Mouse (Mus musculus) G1E-ER4 (cell line): ENCODE results near the gene Cdh13. TPM values are rescaled to one million over a fixed set of nuclear protein-coding genes. Genes with fewer than 3 reads are reported as not detected.

Experiments used
- GATA1 ChIP-seq: IDR thresholded peaks from one replicate; pipeline ENCODE4 v1.8.0; 2012; ENCODE audit warnings: low read length, inconsistent platforms
- polyA plus RNA-seq: library from polyadenylated mRNA; stranded (reverse); fragments of >175 nt; gene quantifications from 2 replicates; pipeline ENCODE4 v1.2.3, GENCODE M21; 2012

Cdh13 gene
- polyA plus RNA-seq, 1 experiment = not detected

DNA sequence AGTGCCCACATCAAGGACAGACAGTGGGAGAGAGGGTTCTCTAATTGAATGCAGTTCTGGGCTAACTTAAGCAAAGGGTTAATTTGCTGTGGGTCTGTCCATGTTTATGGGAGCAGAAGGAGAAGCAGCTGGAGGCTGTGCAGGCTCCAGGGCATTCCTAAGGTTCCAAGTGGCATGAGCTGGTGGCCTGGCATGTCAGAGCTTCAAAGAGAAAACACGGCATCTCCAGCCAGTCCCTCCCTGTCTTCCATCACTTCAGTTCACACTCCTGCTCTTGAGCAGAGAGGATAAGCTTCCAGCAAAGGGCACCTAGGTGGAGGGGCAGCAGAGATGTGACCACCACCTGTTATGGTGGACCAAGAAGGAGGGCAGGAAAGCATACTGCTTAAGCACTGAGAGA, 962.1 kb downstream of the Cdh13 start:
- no peak for TF ChIP-seq GATA1

DNA sequence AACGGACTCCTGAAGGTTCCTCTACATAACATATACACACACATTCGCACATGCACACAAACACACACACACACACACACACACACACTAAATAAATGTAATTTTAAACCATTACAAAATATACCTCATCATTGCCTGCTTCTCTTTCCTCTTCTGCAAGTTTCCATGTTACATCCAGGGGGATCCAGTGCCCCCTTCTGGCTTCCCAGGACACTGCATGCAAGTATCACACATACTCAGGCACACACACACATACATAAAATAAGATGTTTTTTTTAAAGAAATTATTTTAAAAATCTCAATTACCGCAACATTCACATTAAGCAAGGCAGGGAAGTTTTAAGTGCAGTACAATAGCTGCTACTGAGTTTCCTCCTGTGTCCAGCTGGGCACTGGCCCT, 970.8 kb downstream of the Cdh13 start:
- TF ChIP-seq GATA1 = no peak

DNA sequence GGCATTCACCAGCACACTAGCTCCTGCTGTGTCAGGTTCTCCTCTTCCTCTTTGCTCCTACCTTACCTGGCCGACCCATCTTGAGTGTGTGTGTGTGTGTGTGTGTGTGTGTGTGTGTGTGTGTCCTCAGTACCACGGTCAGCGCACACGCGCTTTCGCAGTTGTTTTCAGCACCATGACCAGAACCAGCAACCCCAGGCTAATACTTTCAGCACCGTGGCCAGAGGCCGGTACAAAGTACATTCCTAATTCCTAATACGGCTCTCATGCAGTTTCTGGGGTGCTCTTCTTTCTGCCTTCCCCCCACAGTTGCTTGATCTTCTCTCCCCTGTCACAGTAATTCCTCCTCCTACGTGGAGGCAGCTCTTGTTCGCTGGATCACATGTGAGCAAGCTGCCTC, 975.1 kb downstream of the Cdh13 start:
- TF ChIP-seq GATA1 = no peak

DNA sequence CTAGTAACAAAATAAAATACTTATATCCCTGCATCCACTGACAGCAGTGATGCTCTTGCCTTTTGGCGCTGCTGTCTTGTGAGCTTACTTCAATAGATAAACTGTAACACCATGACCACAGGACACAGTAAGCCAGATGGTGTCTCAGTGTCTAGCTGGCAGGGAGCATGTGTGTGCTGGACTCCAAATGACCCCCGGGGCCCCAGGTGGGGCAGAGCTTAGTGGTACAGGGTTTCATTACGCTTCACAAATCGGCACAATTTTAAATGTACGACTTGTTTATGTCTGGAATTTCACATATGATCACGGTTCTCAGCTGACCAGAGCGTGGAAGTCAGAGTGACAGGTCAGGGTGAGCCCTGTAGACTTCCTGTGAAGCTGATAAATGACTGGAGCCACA, 980.2 kb downstream of the Cdh13 start:
- no peak for TF ChIP-seq GATA1

DNA sequence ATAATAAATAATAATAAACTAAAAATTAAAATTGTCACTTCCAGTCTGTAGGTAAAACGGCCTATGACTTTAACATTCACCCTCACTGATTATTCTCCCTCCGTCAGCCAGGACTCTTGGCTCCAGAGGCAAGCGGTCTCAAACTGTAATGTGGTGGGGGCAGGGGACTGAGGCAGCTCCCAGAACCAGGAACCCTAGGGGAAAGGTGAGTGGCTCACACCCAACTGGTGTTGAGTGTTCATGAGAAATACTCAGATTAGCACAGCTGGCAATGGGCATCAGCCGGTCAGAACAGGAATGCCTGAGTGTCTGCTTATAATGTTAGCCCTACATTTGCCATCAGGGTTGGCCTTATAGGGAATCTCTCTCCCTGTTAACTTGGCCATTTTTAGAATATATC, 982.8 kb downstream of the Cdh13 start:
- TF ChIP-seq GATA1 = no peak

DNA sequence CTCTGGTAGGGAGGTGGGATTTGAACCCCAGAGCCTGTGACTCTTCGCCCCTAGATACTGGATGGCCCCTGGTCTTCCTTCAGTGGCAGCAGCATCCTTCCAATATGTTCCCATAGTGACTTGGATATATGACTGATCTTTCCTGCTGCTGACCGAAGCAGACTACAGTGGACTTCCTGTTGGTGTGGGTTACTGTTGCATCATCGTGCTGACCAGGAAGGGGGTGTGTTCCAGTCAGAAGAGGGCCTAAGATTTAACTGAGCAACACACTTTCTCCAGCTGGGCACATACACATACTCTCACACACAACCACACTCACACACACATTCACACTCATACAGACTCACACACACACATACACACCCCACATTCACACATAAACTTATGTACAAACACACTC, 986.0 kb downstream of the Cdh13 start:
- no peak for TF ChIP-seq GATA1

DNA sequence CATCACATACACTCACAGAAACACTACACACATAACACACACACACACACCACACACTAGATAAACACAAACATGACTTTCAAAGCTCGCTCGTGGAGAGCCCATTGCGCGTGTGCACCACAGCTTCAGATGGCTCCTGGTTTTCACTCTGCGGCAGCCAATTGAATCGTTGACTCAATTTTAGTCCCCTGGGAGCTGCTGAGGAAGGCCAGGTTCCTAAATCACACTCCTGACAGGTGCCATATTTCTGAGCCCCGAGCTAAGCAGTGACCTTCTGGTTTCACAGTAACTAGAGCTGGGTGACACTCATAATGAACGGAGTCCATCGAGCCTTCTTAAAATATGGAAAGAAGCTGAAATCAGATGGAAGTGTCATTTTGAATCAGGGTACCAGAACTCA, 986.8 kb downstream of the Cdh13 start:
- TF ChIP-seq GATA1 = no peak

DNA sequence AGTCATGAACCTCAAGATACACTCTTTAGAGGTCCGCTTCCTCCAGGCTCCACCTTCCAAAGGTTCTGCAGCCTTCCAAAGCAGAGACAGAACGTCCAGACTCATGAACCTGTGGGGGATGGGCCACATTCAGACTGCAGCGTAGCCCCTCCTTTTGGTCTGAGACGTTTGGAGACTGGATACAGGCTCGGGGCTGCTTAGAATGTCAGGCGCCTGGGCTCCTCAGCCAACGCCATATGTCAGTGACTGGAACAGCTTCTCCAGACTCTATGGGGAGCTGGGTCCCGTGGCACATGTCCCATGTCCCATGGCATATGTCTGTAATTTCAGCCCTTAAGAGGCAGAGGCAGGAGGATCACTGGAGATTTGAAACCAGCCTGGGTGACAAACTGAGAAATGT, 989.4 kb downstream of the Cdh13 start:
- no peak for TF ChIP-seq GATA1

DNA sequence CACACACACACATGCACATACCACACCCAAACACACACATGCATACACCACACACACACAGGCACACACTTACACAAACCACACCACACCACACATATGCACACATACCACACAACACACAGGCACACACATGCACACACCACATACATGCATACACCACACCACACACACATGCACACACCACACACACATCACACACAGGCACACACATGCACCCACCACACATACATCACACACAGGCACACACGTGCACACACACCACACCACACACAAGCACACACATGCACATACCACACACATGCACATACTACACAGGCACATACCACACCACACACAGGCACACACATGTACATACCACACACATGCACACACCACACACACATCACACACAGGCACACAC, 991.9 kb downstream of the Cdh13 start:
- no peak for TF ChIP-seq GATA1

DNA sequence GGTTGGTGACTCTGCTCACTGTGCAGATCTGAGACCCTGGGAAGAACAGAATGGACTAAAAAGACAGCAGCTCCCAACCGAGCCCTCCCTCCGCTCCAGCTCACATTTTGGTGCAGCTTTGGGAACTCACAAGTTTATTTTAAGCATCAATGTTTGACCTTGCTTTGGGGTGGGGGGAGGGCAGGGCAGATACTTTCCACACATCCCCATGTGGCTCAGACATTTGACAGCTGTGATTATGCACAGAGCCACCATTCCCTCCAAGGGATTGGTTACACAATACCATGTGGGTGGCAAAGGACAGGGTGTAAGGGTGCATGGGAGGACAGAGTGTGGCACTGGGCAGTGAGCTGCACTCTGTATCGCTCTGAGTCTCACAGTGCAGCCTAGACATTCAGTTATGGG, 993.5 kb downstream of the Cdh13 start:
- no peak for TF ChIP-seq GATA1

DNA sequence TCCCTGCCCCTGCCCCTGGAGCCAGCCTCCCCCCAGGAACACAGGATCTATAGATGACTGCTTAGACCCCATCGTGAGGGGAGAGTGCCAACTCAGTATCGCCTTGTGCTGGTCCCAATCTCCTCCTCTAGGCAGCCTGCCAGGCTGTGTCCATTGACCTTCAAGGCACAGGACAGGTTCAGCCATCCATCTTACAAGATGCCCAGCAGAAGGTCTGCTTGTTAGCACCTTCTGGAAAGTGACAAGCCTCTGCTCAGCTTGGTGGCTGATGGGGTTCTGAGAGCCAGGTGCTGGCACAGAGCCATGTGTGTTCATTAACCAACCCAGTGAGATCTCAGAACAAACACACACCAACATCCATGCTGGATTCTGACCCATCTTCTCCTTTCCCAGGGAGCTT, 998.2 kb downstream of the Cdh13 start:
- TF ChIP-seq GATA1 = no peak

DNA sequence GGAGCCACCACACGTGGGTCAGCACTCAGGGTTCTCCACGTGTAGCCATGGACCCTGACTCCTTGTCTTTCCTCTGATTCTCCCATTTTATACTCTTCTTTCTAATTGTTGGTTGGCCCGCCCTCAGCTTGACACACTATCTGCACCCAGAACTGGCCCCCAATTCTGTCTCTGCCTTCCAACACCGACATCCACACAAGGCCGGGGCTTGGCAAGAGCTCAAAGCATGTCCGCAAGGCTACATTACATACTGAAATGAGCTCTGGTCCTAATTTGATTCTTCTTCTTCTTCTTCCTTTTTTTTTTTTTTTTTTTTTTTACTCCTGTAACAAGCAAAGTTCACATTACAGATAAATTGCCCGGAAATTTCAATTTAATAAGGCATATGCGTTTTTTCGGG, 1001.0 kb downstream of the Cdh13 start:
- TF ChIP-seq GATA1 = no peak

DNA sequence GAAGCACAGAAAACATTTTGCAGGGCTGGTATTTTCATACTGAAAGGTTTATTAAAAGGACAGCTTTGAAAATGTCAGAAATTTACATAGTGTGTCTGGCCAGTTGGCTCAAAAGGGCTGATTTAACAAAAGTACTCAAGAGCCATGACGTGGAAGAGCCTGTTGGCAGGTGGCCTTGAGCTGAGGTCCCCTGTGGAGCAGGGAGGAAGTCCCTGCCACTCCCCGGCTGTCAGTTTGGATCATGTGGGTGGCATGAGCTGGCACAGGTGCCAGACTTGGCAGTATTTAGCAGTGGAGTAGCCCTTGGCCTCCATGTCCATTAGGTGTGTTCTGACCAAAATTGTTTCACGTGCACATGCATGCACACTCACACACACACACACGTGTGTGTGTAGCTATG, 1001.4 kb downstream of the Cdh13 start:
- TF ChIP-seq GATA1 = no peak

DNA sequence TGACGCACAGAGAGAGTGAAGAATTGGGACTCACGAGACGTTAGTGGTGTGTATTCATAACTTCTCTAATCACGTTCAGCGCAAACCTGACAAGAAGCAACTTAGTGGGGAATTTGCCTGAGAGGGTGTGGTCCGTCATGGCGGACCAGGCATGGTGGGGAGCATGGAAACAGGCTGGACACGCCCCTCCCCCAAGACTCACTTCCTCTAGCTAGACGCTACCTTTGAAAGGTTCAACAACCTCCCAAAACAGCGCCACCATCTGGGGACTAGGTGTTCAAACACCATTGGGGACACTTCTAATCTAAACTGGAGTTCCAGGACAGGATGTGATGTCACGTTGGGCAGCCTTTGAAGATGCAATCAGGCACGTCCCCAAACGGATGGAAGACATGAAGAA, 1011.9 kb downstream of the Cdh13 start:
- no peak for TF ChIP-seq GATA1

DNA sequence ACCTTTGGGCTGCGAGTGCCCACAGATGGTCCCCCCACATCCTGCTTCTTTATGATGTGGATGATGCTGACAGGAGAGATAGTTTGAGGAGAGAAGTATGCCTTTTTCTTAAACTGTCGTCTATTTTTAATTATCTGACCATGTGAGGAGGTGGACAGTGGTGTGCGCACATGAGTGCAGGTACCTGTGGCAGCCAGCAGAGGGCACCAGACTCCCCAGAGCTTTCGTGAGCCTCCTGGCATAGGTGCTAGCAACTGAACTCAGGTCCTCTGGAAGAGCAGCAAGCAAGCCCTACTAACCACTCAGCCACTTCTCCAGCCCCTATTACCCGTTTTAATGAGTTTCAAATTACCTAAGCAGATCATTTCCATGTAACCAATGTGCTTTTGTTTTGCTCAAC, 1016.8 kb downstream of the Cdh13 start:
- no peak for TF ChIP-seq GATA1

DNA sequence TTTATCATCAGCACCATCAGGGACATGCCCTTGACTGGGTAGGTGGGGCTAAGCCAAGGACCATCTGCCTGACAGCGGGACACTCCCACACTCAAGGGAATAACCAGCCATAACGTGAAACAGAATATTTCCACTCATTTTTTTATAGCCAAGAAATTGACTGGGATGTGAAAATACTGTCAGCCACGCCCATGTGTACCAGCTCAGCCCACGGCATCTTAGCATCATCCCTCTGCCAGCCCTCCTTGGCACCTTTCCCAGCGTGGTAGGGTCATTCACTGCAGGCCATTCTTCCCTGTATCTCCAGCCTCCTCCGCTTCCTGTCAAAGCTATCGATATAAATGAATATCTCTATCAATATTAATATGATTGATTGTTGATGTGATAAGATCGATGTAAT, 1020.7 kb downstream of the Cdh13 start:
- no peak for TF ChIP-seq GATA1

DNA sequence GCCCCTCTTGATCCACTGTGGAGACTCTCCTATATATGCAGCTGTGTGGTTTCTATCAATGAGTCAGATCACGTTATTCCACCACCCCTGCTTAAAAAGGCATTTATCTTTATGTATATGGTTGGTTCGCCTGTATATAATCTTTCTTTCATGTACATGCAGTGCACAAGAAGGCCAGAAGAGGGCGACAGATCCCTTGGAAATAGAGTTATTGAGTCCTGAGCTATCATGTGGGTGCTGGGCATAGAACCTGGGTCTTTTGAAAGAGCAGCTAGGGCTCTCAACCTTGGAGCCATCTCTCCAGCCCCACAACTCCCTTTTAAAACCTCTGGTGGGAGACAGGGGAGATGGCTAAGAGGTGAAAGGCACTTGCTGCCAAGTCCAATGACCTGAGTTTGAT, 1027.9 kb downstream of the Cdh13 start:
- no peak for TF ChIP-seq GATA1

DNA sequence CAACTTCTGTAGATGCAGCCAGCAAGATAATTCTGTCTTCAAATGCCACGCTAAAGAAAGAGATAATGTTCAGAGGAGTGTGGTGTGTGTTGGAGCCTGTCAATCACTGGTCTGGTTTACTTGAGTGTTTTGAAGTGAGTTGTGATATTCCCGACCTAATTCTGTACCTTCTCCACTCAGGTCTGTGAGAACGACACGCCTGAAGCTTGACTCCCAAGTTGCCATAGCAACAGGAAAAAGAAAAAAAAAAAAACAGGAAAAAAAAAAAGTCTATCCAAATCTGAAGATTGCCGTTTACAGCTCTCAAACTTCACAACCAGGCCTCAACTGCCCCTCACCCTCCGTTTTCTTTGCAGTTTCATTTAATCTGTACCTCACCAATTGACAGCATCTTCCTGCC, 1039.7 kb downstream of the Cdh13 start:
- TF ChIP-seq GATA1 = no peak

DNA sequence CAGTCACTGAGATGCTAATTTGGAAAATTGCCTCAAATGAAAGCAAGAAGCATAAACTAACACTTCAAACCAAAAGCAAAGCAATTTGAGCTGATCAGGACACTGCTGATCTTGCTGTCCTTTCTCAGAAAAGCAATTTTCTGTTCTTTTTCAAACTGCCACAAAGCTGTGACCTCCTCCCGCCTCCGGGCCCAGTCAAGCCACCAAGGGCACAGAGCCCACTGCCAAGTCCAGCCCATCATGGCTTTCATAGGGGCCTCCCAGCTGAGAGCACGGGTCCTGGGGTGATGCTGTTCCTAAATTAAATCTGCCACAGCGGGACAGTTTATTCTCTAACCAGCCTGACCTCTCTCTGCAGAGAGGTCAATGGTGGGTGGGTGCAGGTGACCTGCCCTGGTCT, 1056.0 kb downstream of the Cdh13 start:
- no peak for TF ChIP-seq GATA1

DNA sequence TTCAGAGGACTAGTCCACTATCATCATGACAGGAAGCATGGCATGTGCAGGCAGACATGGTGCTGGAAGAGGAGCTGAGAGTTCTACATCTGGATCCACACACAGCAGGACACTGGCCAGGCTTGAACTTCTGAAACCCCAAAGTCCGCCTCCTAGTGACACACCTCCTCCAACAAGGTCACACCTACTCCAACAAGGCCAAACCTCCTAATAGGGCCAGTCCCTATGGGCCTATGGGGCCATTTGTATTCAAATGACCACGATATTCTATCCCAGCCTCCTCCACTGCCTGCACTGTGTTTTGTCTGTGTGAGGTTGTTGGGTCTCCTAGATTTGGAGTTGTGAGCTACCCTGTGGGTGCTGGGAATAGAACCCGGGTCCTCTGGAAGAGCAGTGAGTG, 1060.1 kb downstream of the Cdh13 start:
- no peak for TF ChIP-seq GATA1
